Mouse (Mus musculus): ENCODE measurements around the gene Slc36a4. TPM values are rescaled to one million over a fixed set of nuclear protein-coding genes. Genes with fewer than 3 reads are reported as not detected.

Gene Slc36a4
- 4.9 and 7.7 TPM in 2 replicates for polyA plus RNA-seq (2014; fragmentation: Nextera tagmentation; extraction: Ambion mirVana)

DNA sequence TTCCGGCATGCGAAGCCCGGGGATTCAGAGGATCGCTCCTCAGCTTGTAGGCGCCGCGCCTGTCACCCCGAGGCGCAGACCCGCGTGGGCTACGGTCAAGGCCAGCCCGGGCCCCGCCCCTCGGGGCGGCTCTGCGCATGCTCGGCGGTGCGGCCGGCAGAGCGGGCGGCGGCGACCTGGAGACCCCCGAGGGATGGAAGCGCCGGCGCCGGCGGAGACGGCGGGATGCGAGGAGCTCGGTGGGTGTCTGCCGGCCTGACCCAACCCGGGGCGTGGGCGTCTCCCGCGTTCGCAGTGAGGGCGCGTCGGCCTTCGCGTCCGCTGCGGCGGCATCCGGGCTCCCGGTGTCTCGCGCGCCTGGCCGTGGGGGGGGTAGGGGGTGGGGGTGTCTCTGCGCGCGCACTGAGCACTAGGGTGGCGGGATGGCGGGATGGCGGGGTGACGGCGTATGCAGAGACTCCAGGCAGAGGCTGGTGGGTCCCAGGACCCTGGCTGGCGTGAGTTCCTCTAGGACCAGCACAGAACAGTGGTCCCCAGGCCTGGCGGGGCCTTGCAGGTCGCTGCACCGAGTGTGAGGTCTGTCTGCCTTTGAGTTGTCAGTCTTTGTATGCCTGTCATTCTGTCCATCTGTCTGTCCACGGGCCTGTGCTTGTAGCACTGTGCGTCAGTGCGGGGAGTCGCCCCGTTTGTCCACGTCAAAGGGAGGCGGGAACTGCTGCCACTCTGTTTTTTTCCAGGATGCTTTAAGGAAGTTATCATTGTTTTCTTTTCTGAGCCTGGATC is at the start of gene Slc36a4:
Gene Slc36a4 (plus strand): TSS at position 140 of the 783 bp plus-strand sequence.
- H3K4me3 ChIP-seq (ENCODE audit: low read depth, low read length) = peak within 1 kb of the TSS; percentile 64
- WGBS = 1% methylated on average over 74 of the region's 75 CpGs
- no peaks in the 10 kb centered on the region for H3K4me1 ChIP-seq (replicated peaks; ENCODE audit: control insufficient read depth, insufficient read depth, low read length)
- H3K27ac ChIP-seq (ENCODE audit: low read depth, low read length) = no peak within 1 kb of the TSS
- H3K9me3 ChIP-seq (ENCODE audit: control insufficient read depth, low read length) = no peaks in the 10 kb centered on the region
- peak within 1 kb of the TSS; percentile 60 for H3K9ac ChIP-seq (ENCODE audit: low read depth, low read length)
- DNase-seq (ENCODE audit: low spot score) (peak; percentile 75), ATAC-seq (replicated peaks; ENCODE audit: low FRiP score) (peak; percentile 79)
- H3K4me2 ChIP-seq = peak within 1 kb of the TSS; percentile 76
- no peaks in the 10 kb centered on the region for H3K36me3 ChIP-seq (ENCODE audit: control insufficient read depth, insufficient read depth, low read length)
- H3K27me3 ChIP-seq (replicated peaks; ENCODE audit: control insufficient read depth, insufficient read depth, low read length) = no peaks in the 10 kb centered on the region

GRCm38 (mm10) chr9:15664606-15665005 is 44.9 kb upstream of the Slc36a4 start:
- Histone ChIP-seq H3K27me3 (replicated peaks; ENCODE audit: control insufficient read depth, insufficient read depth, low read length) (no peaks in the 10 kb centered on the region), H3K4me1 (replicated peaks; ENCODE audit: control insufficient read depth, insufficient read depth, low read length) (no peaks in the 10 kb centered on the region), H3K4me2 (no peak overlapping the region), H3K27ac (ENCODE audit: low read depth, low read length) (no peak overlapping the region), H3K9ac (ENCODE audit: low read depth, low read length) (no peak overlapping the region), H3K9me3 (ENCODE audit: control insufficient read depth, low read length) (no peaks in the 10 kb centered on the region), H3K36me3 (ENCODE audit: control insufficient read depth, insufficient read depth, low read length) (no peaks in the 10 kb centered on the region), H3K4me3 (ENCODE audit: low read depth, low read length) (no peak overlapping the region)
- 74% methylated on average over 7 of the region's 7 CpGs for whole genome bisulfite sequencing
- ATAC-seq (replicated peaks; ENCODE audit: low FRiP score) (no peak), DNase-seq (ENCODE audit: low spot score) (no peak)

GRCm38 (mm10) chr9:15669452-15669851 is 40.1 kb upstream of the Slc36a4 start:
- no peak for DNase-seq (ENCODE audit: low spot score)
- H3K27ac ChIP-seq (ENCODE audit: low read depth, low read length) = no peak overlapping the region
- no peak overlapping the region for H3K4me3 ChIP-seq (ENCODE audit: low read depth, low read length)
- no peak for ATAC-seq (replicated peaks; ENCODE audit: low FRiP score)
- H3K9me3 ChIP-seq (ENCODE audit: control insufficient read depth, low read length) = no peaks in the 10 kb centered on the region
- H3K4me2 ChIP-seq = no peak overlapping the region
- WGBS = 52% methylated on average over 3 of the region's 3 CpGs
- H3K36me3 ChIP-seq (ENCODE audit: control insufficient read depth, insufficient read depth, low read length) = no peaks in the 10 kb centered on the region
- H3K4me1 ChIP-seq (replicated peaks; ENCODE audit: control insufficient read depth, insufficient read depth, low read length) = no peaks in the 10 kb centered on the region; the same call in 1 of the 2 replicates
- no peak overlapping the region for H3K9ac ChIP-seq (ENCODE audit: low read depth, low read length)
- no peaks in the 10 kb centered on the region for H3K27me3 ChIP-seq (replicated peaks; ENCODE audit: control insufficient read depth, insufficient read depth, low read length)

DNA sequence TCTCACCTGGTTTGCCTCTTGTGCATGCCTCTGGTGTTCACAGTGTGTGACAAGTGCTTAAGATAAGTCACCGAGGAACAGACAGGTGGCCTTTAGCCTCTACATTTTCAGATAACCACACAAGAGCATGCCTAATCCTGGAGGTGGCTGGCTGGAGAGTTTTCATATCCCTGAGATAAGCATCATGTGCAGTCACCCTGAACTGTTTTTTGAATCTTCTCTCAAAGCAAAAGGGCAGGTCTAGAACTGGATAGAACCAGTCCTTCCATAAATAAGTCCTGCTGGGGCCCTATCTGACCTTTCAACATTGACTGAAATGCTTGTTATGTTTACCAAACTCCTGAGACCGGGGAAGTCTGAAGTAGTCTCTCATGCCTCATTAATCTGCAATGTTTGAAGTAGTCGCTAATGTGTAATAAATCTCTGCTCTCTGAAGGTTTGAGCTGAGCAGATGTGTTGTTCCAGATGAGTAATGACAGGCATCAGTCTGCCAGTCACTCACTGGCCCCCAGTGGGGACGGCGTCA is 39.5 kb upstream of the Slc36a4 start:
- Histone ChIP-seq H3K36me3 (ENCODE audit: control insufficient read depth, insufficient read depth, low read length) (no peaks in the 10 kb centered on the region), H3K4me1 (replicated peaks; ENCODE audit: control insufficient read depth, insufficient read depth, low read length) (no peaks in the 10 kb centered on the region; the same call in 1 of the 2 replicates), H3K4me2 (no peak overlapping the region), H3K4me3 (ENCODE audit: low read depth, low read length) (no peak overlapping the region), H3K27ac (ENCODE audit: low read depth, low read length) (no peak overlapping the region), H3K9ac (ENCODE audit: low read depth, low read length) (no peak overlapping the region), H3K9me3 (ENCODE audit: control insufficient read depth, low read length) (no peaks in the 10 kb centered on the region), H3K27me3 (replicated peaks; ENCODE audit: control insufficient read depth, insufficient read depth, low read length) (no peaks in the 10 kb centered on the region)
- ATAC-seq (replicated peaks; ENCODE audit: low FRiP score) (no peak), DNase-seq (ENCODE audit: low spot score) (no peak)
- WGBS = 54% methylated on average over 5 of the region's 5 CpGs

DNA sequence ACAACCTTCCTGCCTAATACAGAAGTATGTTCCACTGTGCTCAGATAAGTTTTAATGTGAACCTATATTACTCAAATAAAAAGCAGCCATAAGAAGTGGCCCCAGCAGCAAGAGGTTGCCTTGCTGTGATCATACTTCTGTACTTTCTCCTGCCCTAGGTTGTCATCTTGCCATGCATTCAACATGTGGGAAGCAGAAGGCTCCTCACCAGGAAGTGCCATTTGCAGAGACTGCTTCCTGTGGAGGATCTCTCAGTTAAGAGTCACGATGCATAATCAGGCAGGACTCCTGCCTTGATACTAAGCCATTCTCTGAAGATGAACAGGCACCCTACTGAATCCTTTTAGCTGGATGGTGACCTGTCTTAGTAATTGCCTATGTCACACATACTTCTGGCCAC is 37.3 kb upstream of the Slc36a4 start:
- DNase-seq (ENCODE audit: low spot score) = no peak
- no peak overlapping the region for H3K27ac ChIP-seq (ENCODE audit: low read depth, low read length)
- no peaks in the 10 kb centered on the region; the same call in 1 of the 2 replicates for H3K4me1 ChIP-seq (replicated peaks; ENCODE audit: control insufficient read depth, insufficient read depth, low read length)
- no peaks in the 10 kb centered on the region for H3K36me3 ChIP-seq (ENCODE audit: control insufficient read depth, insufficient read depth, low read length)
- H3K9ac ChIP-seq (ENCODE audit: low read depth, low read length) = no peak overlapping the region
- no peaks in the 10 kb centered on the region for H3K9me3 ChIP-seq (ENCODE audit: control insufficient read depth, low read length)
- no peaks in the 10 kb centered on the region for H3K27me3 ChIP-seq (replicated peaks; ENCODE audit: control insufficient read depth, insufficient read depth, low read length)
- no peak overlapping the region for H3K4me2 ChIP-seq
- 19% methylated on average over 1 of the region's 1 CpGs for WGBS
- no peak overlapping the region for H3K4me3 ChIP-seq (ENCODE audit: low read depth, low read length)
- no peak for ATAC-seq (replicated peaks; ENCODE audit: low FRiP score)

- ATAC-seq (replicated peaks; ENCODE audit: low FRiP score) (peak; percentile 39; the same call in 1 of the 2 replicates), DNase-seq (ENCODE audit: low spot score) (peak; percentile 38)
- H3K4me2 ChIP-seq = no peak overlapping the region
- no peaks in the 10 kb centered on the region for H3K36me3 ChIP-seq (ENCODE audit: control insufficient read depth, insufficient read depth, low read length)
- 45% methylated on average over 2 of the region's 2 CpGs for WGBS
- no peaks in the 10 kb centered on the region for H3K27me3 ChIP-seq (replicated peaks; ENCODE audit: control insufficient read depth, insufficient read depth, low read length)
- no peak overlapping the region for H3K9ac ChIP-seq (ENCODE audit: low read depth, low read length)
- no peaks in the 10 kb centered on the region for H3K9me3 ChIP-seq (ENCODE audit: control insufficient read depth, low read length)
- H3K4me3 ChIP-seq (ENCODE audit: low read depth, low read length) = no peak overlapping the region
- H3K27ac ChIP-seq (ENCODE audit: low read depth, low read length) = no peak overlapping the region
- no peaks in the 10 kb centered on the region for H3K4me1 ChIP-seq (replicated peaks; ENCODE audit: control insufficient read depth, insufficient read depth, low read length)
Measured at GRCm38 (mm10) chr9:15681855-15682466, 27.6 kb upstream of the Slc36a4 start.

DNA sequence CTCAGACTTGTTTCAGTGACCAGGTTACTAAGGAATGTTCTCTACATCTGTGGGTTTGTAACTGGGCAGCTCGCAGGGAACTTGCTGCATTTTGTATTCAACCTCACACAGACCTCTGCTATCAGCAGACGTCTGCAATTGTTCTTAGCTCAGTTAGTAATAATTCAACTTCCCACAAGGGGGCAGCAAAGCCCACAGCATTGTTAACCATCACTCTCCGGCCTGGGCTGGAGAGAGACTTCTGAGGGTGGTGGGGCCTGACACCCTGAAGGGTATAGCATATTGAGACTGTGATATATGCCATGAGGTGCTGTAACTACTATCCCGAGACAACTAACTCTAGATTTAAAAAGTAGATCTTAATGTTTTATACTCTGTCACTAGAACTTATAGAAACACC is 24.3 kb upstream of the Slc36a4 start:
- no peaks in the 10 kb centered on the region for H3K36me3 ChIP-seq (ENCODE audit: control insufficient read depth, insufficient read depth, low read length)
- no peak overlapping the region for H3K27ac ChIP-seq (ENCODE audit: low read depth, low read length)
- ATAC-seq (replicated peaks; ENCODE audit: low FRiP score) (no peak), DNase-seq (ENCODE audit: low spot score) (peak; percentile 43)
- 13% methylated on average over 4 of the region's 4 CpGs for WGBS
- H3K4me2 ChIP-seq = no peak overlapping the region
- no peak overlapping the region for H3K4me3 ChIP-seq (ENCODE audit: low read depth, low read length)
- H3K27me3 ChIP-seq (replicated peaks; ENCODE audit: control insufficient read depth, insufficient read depth, low read length) = no peaks in the 10 kb centered on the region
- H3K9me3 ChIP-seq (ENCODE audit: control insufficient read depth, low read length) = no peaks in the 10 kb centered on the region
- H3K4me1 ChIP-seq (replicated peaks; ENCODE audit: control insufficient read depth, insufficient read depth, low read length) = no peaks in the 10 kb centered on the region
- H3K9ac ChIP-seq (ENCODE audit: low read depth, low read length) = no peak overlapping the region

DNA sequence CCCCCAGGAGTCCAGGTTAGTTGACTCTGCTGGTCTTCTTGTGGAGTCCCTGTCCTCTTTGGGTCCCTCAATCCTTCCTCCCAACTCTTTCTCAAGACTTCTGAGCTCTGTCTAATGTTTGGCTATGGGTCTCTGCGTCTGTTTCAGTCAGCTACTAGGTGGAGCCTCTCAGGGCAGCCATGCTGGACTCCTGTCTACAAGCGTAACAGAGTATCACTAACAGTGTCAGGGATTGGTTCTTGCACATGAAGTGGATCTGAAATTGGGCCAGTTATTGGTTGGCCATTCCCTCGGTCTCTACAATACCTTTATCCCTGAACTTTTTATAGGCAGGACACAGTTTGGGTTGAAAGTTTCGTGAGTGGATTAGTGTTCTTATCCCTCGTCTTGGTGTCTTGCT is 22.2 kb upstream of the Slc36a4 start:
- Histone ChIP-seq H3K4me1 (replicated peaks; ENCODE audit: control insufficient read depth, insufficient read depth, low read length) (no peaks in the 10 kb centered on the region), H3K27me3 (replicated peaks; ENCODE audit: control insufficient read depth, insufficient read depth, low read length) (no peaks in the 10 kb centered on the region), H3K36me3 (ENCODE audit: control insufficient read depth, insufficient read depth, low read length) (no peaks in the 10 kb centered on the region), H3K4me2 (no peak overlapping the region), H3K4me3 (ENCODE audit: low read depth, low read length) (no peak overlapping the region), H3K9ac (ENCODE audit: low read depth, low read length) (no peak overlapping the region), H3K27ac (ENCODE audit: low read depth, low read length) (no peak overlapping the region), H3K9me3 (ENCODE audit: control insufficient read depth, low read length) (no peaks in the 10 kb centered on the region)
- DNase-seq (ENCODE audit: low spot score) (no peak), ATAC-seq (replicated peaks; ENCODE audit: low FRiP score) (no peak)
- WGBS = 82% methylated on average over 5 of the region's 5 CpGs

Data from liver, embryonic 11.5 days (tissue).